Mouse (Mus musculus): Measurements from ENCODE around the gene Cfap221. TPM values are rescaled to one million over a fixed set of nuclear protein-coding genes. Genes with fewer than 3 reads are reported as not detected.

The Cfap221 gene
- polyA plus RNA-seq, 1 experiment = not detected

- H3K9ac ChIP-seq (ENCODE audit: low read depth, poor library complexity, severe bottlenecking) = no peak overlapping the region
- H3K4me1 ChIP-seq (ENCODE audit: control insufficient read depth, insufficient read depth, low read length) = no peaks in the 10 kb centered on the region
- H3K36me3 ChIP-seq (ENCODE audit: control insufficient read depth, insufficient read depth, low read length, poor library complexity, severe bottlenecking) = no peaks in the 10 kb centered on the region
- no peak overlapping the region for H3K4me3 ChIP-seq (ENCODE audit: low read depth, low read length)
- H3K27ac ChIP-seq (ENCODE audit: insufficient read depth, low read length) = no peak overlapping the region
- H3K9me3 ChIP-seq (replicated peaks; ENCODE audit: control insufficient read depth, insufficient read depth, low read length, poor library complexity, severe bottlenecking) = no peaks in the 10 kb centered on the region
- TF ChIP-seq CTCF (IDR thresholded peaks at IDR 0.05; ENCODE audit: low read depth, low read length) = no peak
- H3K27me3 ChIP-seq (ENCODE audit: control insufficient read depth, insufficient read depth, low read length, poor library complexity, severe bottlenecking) = no peaks in the 10 kb centered on the region
These were observed 67.3 kb downstream of the Cfap221 start for GRCm38 (mm10) chr1:119929715-119930114.

GRCm38 (mm10) chr1:119919299-119919698 lies 77.7 kb downstream of the Cfap221 start:
- Histone ChIP-seq H3K27ac (ENCODE audit: insufficient read depth, low read length) (no peak overlapping the region), H3K4me1 (ENCODE audit: control insufficient read depth, insufficient read depth, low read length) (no peaks in the 10 kb centered on the region), H3K36me3 (ENCODE audit: control insufficient read depth, insufficient read depth, low read length, poor library complexity, severe bottlenecking) (no peaks in the 10 kb centered on the region), H3K4me3 (ENCODE audit: low read depth, low read length) (no peak overlapping the region), H3K27me3 (ENCODE audit: control insufficient read depth, insufficient read depth, low read length, poor library complexity, severe bottlenecking) (no peaks in the 10 kb centered on the region), H3K9ac (ENCODE audit: low read depth, poor library complexity, severe bottlenecking) (no peak overlapping the region), H3K9me3 (replicated peaks; ENCODE audit: control insufficient read depth, insufficient read depth, low read length, poor library complexity, severe bottlenecking) (no peaks in the 10 kb centered on the region)
- TF ChIP-seq EP300 (IDR thresholded peaks at IDR 0.05; ENCODE audit: insufficient read depth, low read depth, low read length) (no peak), POLR2A (IDR thresholded peaks at IDR 0.05; ENCODE audit: insufficient read depth, low read length) (no peak), CTCF (IDR thresholded peaks at IDR 0.05; ENCODE audit: low read depth, low read length) (peak; percentile 4)

- Histone ChIP-seq H3K9ac (ENCODE audit: low read depth, poor library complexity, severe bottlenecking) (no peak overlapping the region), H3K4me1 (ENCODE audit: control insufficient read depth, insufficient read depth, low read length) (peaks cover 2% of the 10 kb centered on the region), H3K9me3 (replicated peaks; ENCODE audit: control insufficient read depth, insufficient read depth, low read length, poor library complexity, severe bottlenecking) (no peaks in the 10 kb centered on the region), H3K27ac (ENCODE audit: insufficient read depth, low read length) (no peak overlapping the region), H3K4me3 (ENCODE audit: low read depth, low read length) (no peak overlapping the region), H3K27me3 (ENCODE audit: control insufficient read depth, insufficient read depth, low read length, poor library complexity, severe bottlenecking) (no peaks in the 10 kb centered on the region), H3K36me3 (ENCODE audit: control insufficient read depth, insufficient read depth, low read length, poor library complexity, severe bottlenecking) (no peaks in the 10 kb centered on the region)
- TF ChIP-seq POLR2A (IDR thresholded peaks at IDR 0.05; ENCODE audit: insufficient read depth, low read length) (no peak), EP300 (IDR thresholded peaks at IDR 0.05; ENCODE audit: insufficient read depth, low read depth, low read length) (no peak), CTCF (IDR thresholded peaks at IDR 0.05; ENCODE audit: low read depth, low read length) (no peak)
These were observed 80.1 kb downstream of the Cfap221 start for GRCm38 (mm10) chr1:119916823-119917371.

- Histone ChIP-seq H3K36me3 (ENCODE audit: control insufficient read depth, insufficient read depth, low read length, poor library complexity, severe bottlenecking) (no peaks in the 10 kb centered on the region), H3K27me3 (ENCODE audit: control insufficient read depth, insufficient read depth, low read length, poor library complexity, severe bottlenecking) (no peaks in the 10 kb centered on the region), H3K27ac (ENCODE audit: insufficient read depth, low read length) (peak within 1 kb of the TSS; percentile 72), H3K4me3 (ENCODE audit: low read depth, low read length) (peak within 1 kb of the TSS; percentile 99), H3K9me3 (replicated peaks; ENCODE audit: control insufficient read depth, insufficient read depth, low read length, poor library complexity, severe bottlenecking) (no peaks in the 10 kb centered on the region), H3K4me1 (ENCODE audit: control insufficient read depth, insufficient read depth, low read length) (peaks cover 2% of the 10 kb centered on the region), H3K9ac (ENCODE audit: low read depth, poor library complexity, severe bottlenecking) (peak within 1 kb of the TSS; percentile 81)
- TF ChIP-seq POLR2A (IDR thresholded peaks at IDR 0.05; ENCODE audit: insufficient read depth, low read length) (peak; percentile 93), EP300 (IDR thresholded peaks at IDR 0.05; ENCODE audit: insufficient read depth, low read depth, low read length) (0 out of 2 replicates have a peak, but pooled peaks have one; percentile 16), CTCF (IDR thresholded peaks at IDR 0.05; ENCODE audit: low read depth, low read length) (no peak)
These were observed 83.8 kb downstream of the Cfap221 start, which contains the start of gene Tmem177 for GRCm38 (mm10) chr1:119912953-119913814. Gene Tmem177, minus strand, starts transcription at chr1:119913208.

- H3K4me3 ChIP-seq (ENCODE audit: low read depth, low read length) = no peak overlapping the region
- no peaks in the 10 kb centered on the region for H3K36me3 ChIP-seq (ENCODE audit: control insufficient read depth, insufficient read depth, low read length, poor library complexity, severe bottlenecking)
- H3K27me3 ChIP-seq (ENCODE audit: control insufficient read depth, insufficient read depth, low read length, poor library complexity, severe bottlenecking) = no peaks in the 10 kb centered on the region
- H3K27ac ChIP-seq (ENCODE audit: insufficient read depth, low read length) = no peak overlapping the region
- H3K9me3 ChIP-seq (replicated peaks; ENCODE audit: control insufficient read depth, insufficient read depth, low read length, poor library complexity, severe bottlenecking) = no peaks in the 10 kb centered on the region
- H3K9ac ChIP-seq (ENCODE audit: low read depth, poor library complexity, severe bottlenecking) = no peak overlapping the region
- H3K4me1 ChIP-seq (ENCODE audit: control insufficient read depth, insufficient read depth, low read length) = no peaks in the 10 kb centered on the region
- TF ChIP-seq POLR2A (IDR thresholded peaks at IDR 0.05; ENCODE audit: insufficient read depth, low read length) (no peak), CTCF (IDR thresholded peaks at IDR 0.05; ENCODE audit: low read depth, low read length) (no peak), EP300 (IDR thresholded peaks at IDR 0.05; ENCODE audit: insufficient read depth, low read depth, low read length) (no peak)
These were observed 89.8 kb downstream of the Cfap221 start for GRCm38 (mm10) chr1:119907206-119907748.

GRCm38 (mm10) chr1:119903231-119903620 lies 93.8 kb downstream of the Cfap221 start:
- TF ChIP-seq EP300 (IDR thresholded peaks at IDR 0.05; ENCODE audit: insufficient read depth, low read depth, low read length) = no peak
- H3K9me3 ChIP-seq (replicated peaks; ENCODE audit: control insufficient read depth, insufficient read depth, low read length, poor library complexity, severe bottlenecking) = no peaks in the 10 kb centered on the region
- no peak overlapping the region for H3K27ac ChIP-seq (ENCODE audit: insufficient read depth, low read length)

More at GRCm38 (mm10) chr1:119903231-119903620, 93.8 kb downstream of the Cfap221 start:
- Histone ChIP-seq H3K36me3 (ENCODE audit: control insufficient read depth, insufficient read depth, low read length, poor library complexity, severe bottlenecking) (no peaks in the 10 kb centered on the region), H3K9ac (ENCODE audit: low read depth, poor library complexity, severe bottlenecking) (no peak overlapping the region), H3K4me3 (ENCODE audit: low read depth, low read length) (no peak overlapping the region), H3K4me1 (ENCODE audit: control insufficient read depth, insufficient read depth, low read length) (no peaks in the 10 kb centered on the region), H3K27me3 (ENCODE audit: control insufficient read depth, insufficient read depth, low read length, poor library complexity, severe bottlenecking) (no peaks in the 10 kb centered on the region)
